Mouse (Mus musculus): Measurements from ENCODE around the gene Zfp207. TPM values are rescaled to one million over a fixed set of nuclear protein-coding genes. Genes with fewer than 3 reads are reported as not detected.
"Not testable (repeated sequence)": the region's sequence is repeated elsewhere in the genome, so short reads cannot be mapped to it uniquely, and the experiment has no call there.

Gene Zfp207
- polyA plus RNA-seq, 1 experiment from 2014 or later = 307 TPM

- ATAC-seq (ENCODE audit: insufficient read depth, low FRiP score, low TSS enrichment) = peak; percentile 74
- WGBS = 2% methylated on average over 33 of the region's 43 CpGs
- H3K27me3 ChIP-seq (ENCODE audit: control insufficient read depth, insufficient read depth, low read length) = no peaks in the 10 kb centered on the region
- H3K27ac ChIP-seq (ENCODE audit: low read depth, low read length) = peak within 1 kb of the TSS; percentile 89
- H3K4me3 ChIP-seq (ENCODE audit: low read depth, low read length) = peak within 1 kb of the TSS; percentile 86
- no peaks in the 10 kb centered on the region for H3K4me1 ChIP-seq (ENCODE audit: control insufficient read depth, insufficient read depth, low read length)
- peak within 1 kb of the TSS; percentile 84 for H3K4me2 ChIP-seq (ENCODE audit: low read depth)
- no peaks in the 10 kb centered on the region for H3K36me3 ChIP-seq (ENCODE audit: control insufficient read depth, insufficient read depth, low read length)
- H3K9me3 ChIP-seq (ENCODE audit: control insufficient read depth, low read length) = no peaks in the 10 kb centered on the region
- DNase-seq (ENCODE audit: low spot score) = peak; percentile 88
- peak within 1 kb of the TSS; percentile 95 for H3K9ac ChIP-seq (ENCODE audit: low read length)
Observed at GRCm38 (mm10) chr11:80377712-80378451, 5.2 kb upstream of the Zfp207 start, which contains the start of gene 5730455P16Rik. TSS of gene 5730455P16Rik (minus strand) at chr11:80378034.

GRCm38 (mm10) chr11:80378452-80379068 lies 4.5 kb upstream of the Zfp207 start:
- Histone ChIP-seq H3K9ac (ENCODE audit: low read length) (peak overlapping the region; percentile 95; the same call in 1 of the 2 replicates), H3K4me2 (ENCODE audit: low read depth) (peak overlapping the region; percentile 84; the same call in 1 of the 2 replicates), H3K4me3 (ENCODE audit: low read depth, low read length) (peak overlapping the region; percentile 86; the same call in 1 of the 2 replicates)
- H3K27me3 ChIP-seq (ENCODE audit: control insufficient read depth, insufficient read depth, low read length); H3K36me3 ChIP-seq (ENCODE audit: control insufficient read depth, insufficient read depth, low read length); H3K9me3 ChIP-seq (ENCODE audit: control insufficient read depth, low read length); DNase-seq (ENCODE audit: low spot score); H3K4me1 ChIP-seq (ENCODE audit: control insufficient read depth, insufficient read depth, low read length); H3K27ac ChIP-seq (ENCODE audit: low read depth, low read length); ATAC-seq (ENCODE audit: insufficient read depth, low FRiP score, low TSS enrichment): not testable (repeated sequence)
- 62% methylated on average over 2 of the region's 2 CpGs for WGBS

GRCm38 (mm10) chr11:80379184-80379583 lies 3.9 kb upstream of the Zfp207 start:
- H3K36me3 ChIP-seq (ENCODE audit: control insufficient read depth, insufficient read depth, low read length); DNase-seq (ENCODE audit: low spot score); H3K4me2 ChIP-seq (ENCODE audit: low read depth); H3K9ac ChIP-seq (ENCODE audit: low read length); H3K9me3 ChIP-seq (ENCODE audit: control insufficient read depth, low read length); H3K27ac ChIP-seq (ENCODE audit: low read depth, low read length); H3K27me3 ChIP-seq (ENCODE audit: control insufficient read depth, insufficient read depth, low read length); H3K4me3 ChIP-seq (ENCODE audit: low read depth, low read length); ATAC-seq (ENCODE audit: insufficient read depth, low FRiP score, low TSS enrichment); H3K4me1 ChIP-seq (ENCODE audit: control insufficient read depth, insufficient read depth, low read length): not testable (repeated sequence)
- WGBS = 94% methylated on average over 7 of the region's 7 CpGs

- WGBS = 7% methylated on average over 12 of the region's 12 CpGs
- H3K4me2 ChIP-seq (ENCODE audit: low read depth) = peak overlapping the region; percentile 67
- peak overlapping the region; percentile 97 for H3K4me3 ChIP-seq (ENCODE audit: low read depth, low read length)
- H3K36me3 ChIP-seq (ENCODE audit: control insufficient read depth, insufficient read depth, low read length) = no peaks in the 10 kb centered on the region; the same call in 1 of the 2 replicates
- peaks cover 17% of the 10 kb centered on the region for H3K4me1 ChIP-seq (ENCODE audit: control insufficient read depth, insufficient read depth, low read length)
- no peaks in the 10 kb centered on the region for H3K9me3 ChIP-seq (ENCODE audit: control insufficient read depth, low read length)
- ATAC-seq (ENCODE audit: insufficient read depth, low FRiP score, low TSS enrichment) = 0 out of 2 replicates have a peak, but pooled peaks have one; percentile 8
- H3K27me3 ChIP-seq (ENCODE audit: control insufficient read depth, insufficient read depth, low read length) = no peaks in the 10 kb centered on the region
- peak; percentile 21 for DNase-seq (ENCODE audit: low spot score)
- H3K9ac ChIP-seq (ENCODE audit: low read length) = peak overlapping the region; percentile 69
- H3K27ac ChIP-seq (ENCODE audit: low read depth, low read length) = peak overlapping the region; percentile 74
Observed at GRCm38 (mm10) chr11:80382626-80383018, 457 bp upstream of the Zfp207 start.

GRCm38 (mm10) chr11:80383626-80384046 lies 557 bp downstream of the Zfp207 start:
- no peaks in the 10 kb centered on the region; the same call in none of the 2 replicates for H3K36me3 ChIP-seq (ENCODE audit: control insufficient read depth, insufficient read depth, low read length)
- H3K27ac ChIP-seq (ENCODE audit: low read depth, low read length) = peak overlapping the region; percentile 85
- 1% methylated on average over 20 of the region's 20 CpGs for WGBS
- DNase-seq (ENCODE audit: low spot score) (no peak), ATAC-seq (ENCODE audit: insufficient read depth, low FRiP score, low TSS enrichment) (0 out of 2 replicates have a peak, but pooled peaks have one; percentile 15)
- H3K27me3 ChIP-seq (ENCODE audit: control insufficient read depth, insufficient read depth, low read length) = no peaks in the 10 kb centered on the region
- H3K4me3 ChIP-seq (ENCODE audit: low read depth, low read length) = peak overlapping the region; percentile 97
- H3K9ac ChIP-seq (ENCODE audit: low read length) = peak overlapping the region; percentile 99
- peak overlapping the region; percentile 19; the same call in 1 of the 2 replicates for H3K4me2 ChIP-seq (ENCODE audit: low read depth)
- peaks cover 17% of the 10 kb centered on the region for H3K4me1 ChIP-seq (ENCODE audit: control insufficient read depth, insufficient read depth, low read length)
- H3K9me3 ChIP-seq (ENCODE audit: control insufficient read depth, low read length) = no peaks in the 10 kb centered on the region

GRCm38 (mm10) chr11:80384461-80384860 lies 1.4 kb downstream of the Zfp207 start:
- Histone ChIP-seq H3K27me3 (ENCODE audit: control insufficient read depth, insufficient read depth, low read length) (no peaks in the 10 kb centered on the region), H3K9ac (ENCODE audit: low read length) (peak overlapping the region; percentile 53), H3K36me3 (ENCODE audit: control insufficient read depth, insufficient read depth, low read length) (peaks cover 3% of the 10 kb centered on the region), H3K4me3 (ENCODE audit: low read depth, low read length) (peak overlapping the region; percentile 97), H3K9me3 (ENCODE audit: control insufficient read depth, low read length) (no peaks in the 10 kb centered on the region), H3K4me1 (ENCODE audit: control insufficient read depth, insufficient read depth, low read length) (peaks cover 17% of the 10 kb centered on the region), H3K27ac (ENCODE audit: low read depth, low read length) (no peak overlapping the region), H3K4me2 (ENCODE audit: low read depth) (peak overlapping the region; percentile 81)
- ATAC-seq (ENCODE audit: insufficient read depth, low FRiP score, low TSS enrichment) (no peak), DNase-seq (ENCODE audit: low spot score) (no peak)

GRCm38 (mm10) chr11:80385055-80385454 lies 2.0 kb downstream of the Zfp207 start:
- no peak overlapping the region for H3K27ac ChIP-seq (ENCODE audit: low read depth, low read length)
- H3K4me2 ChIP-seq (ENCODE audit: low read depth) = peak overlapping the region; percentile 81
- H3K27me3 ChIP-seq (ENCODE audit: control insufficient read depth, insufficient read depth, low read length) = no peaks in the 10 kb centered on the region
- H3K4me1 ChIP-seq (ENCODE audit: control insufficient read depth, insufficient read depth, low read length) = peaks cover 17% of the 10 kb centered on the region
- no peaks in the 10 kb centered on the region for H3K9me3 ChIP-seq (ENCODE audit: control insufficient read depth, low read length)
- 62% methylated on average over 4 of the region's 4 CpGs for WGBS
- H3K4me3 ChIP-seq (ENCODE audit: low read depth, low read length) = peak overlapping the region; percentile 97
- H3K9ac ChIP-seq (ENCODE audit: low read length) = peak overlapping the region; percentile 53; the same call in 1 of the 2 replicates
- DNase-seq (ENCODE audit: low spot score) (no peak), ATAC-seq (ENCODE audit: insufficient read depth, low FRiP score, low TSS enrichment) (no peak)
- peaks cover 3% of the 10 kb centered on the region for H3K36me3 ChIP-seq (ENCODE audit: control insufficient read depth, insufficient read depth, low read length)

GRCm38 (mm10) chr11:80386790-80387189 lies 3.7 kb downstream of the Zfp207 start:
- Histone ChIP-seq H3K27ac (ENCODE audit: low read depth, low read length) (no peak overlapping the region), H3K4me1 (ENCODE audit: control insufficient read depth, insufficient read depth, low read length) (peaks cover 17% of the 10 kb centered on the region), H3K27me3 (ENCODE audit: control insufficient read depth, insufficient read depth, low read length) (no peaks in the 10 kb centered on the region), H3K4me2 (ENCODE audit: low read depth) (no peak overlapping the region), H3K4me3 (ENCODE audit: low read depth, low read length) (no peak overlapping the region), H3K9me3 (ENCODE audit: control insufficient read depth, low read length) (no peaks in the 10 kb centered on the region), H3K36me3 (ENCODE audit: control insufficient read depth, insufficient read depth, low read length) (peaks cover 7% of the 10 kb centered on the region), H3K9ac (ENCODE audit: low read length) (no peak overlapping the region)
- DNase-seq (ENCODE audit: low spot score) (no peak), ATAC-seq (ENCODE audit: insufficient read depth, low FRiP score, low TSS enrichment) (no peak)
- 97% methylated on average over 2 of the region's 2 CpGs for WGBS

Data from neural tube, embryonic 11.5 days (tissue).